Mouse (Mus musculus) forebrain, embryonic 15.5 days (tissue): ENCODE measurements at regions not wholly inside any gene's neighbourhood (a gene's known extent, or its start where the extent isn't known, plus 50 kb on each side); places are given as distances from the start of the nearest gene placed in this dataset.
"Not testable (repeated sequence)": the region's sequence is repeated elsewhere in the genome, so short reads cannot be mapped to it uniquely, and the experiment has no call there.

Experiments used
- ATAC-seq: fragments of 200-750 bp; cut with Nextera tagmentation; replicated peaks from 2 replicates; pipeline ENCODE4 v1.8.0; 2017; ENCODE audit warnings: mild to moderate bottlenecking, moderate TSS enrichment, moderate library complexity
- H3K27ac ChIP-seq: fragments of 300-500 bp; sonication (generic); replicated peaks from 2 replicates; pipeline ENCODE4 v1.5.1; 2015; ENCODE audit warnings: mild to moderate bottlenecking, inconsistent platforms
- H3K27me3 ChIP-seq: fragments of 300-500 bp; sonication (generic); 2 replicates; pipeline ENCODE4 v1.6.1; 2015; ENCODE audit warnings: inconsistent platforms
- H3K36me3 ChIP-seq: fragments of 300-500 bp; sonication (generic); 2 replicates; pipeline ENCODE4 v1.6.1; 2015; ENCODE audit warnings: mild to moderate bottlenecking, inconsistent platforms
- H3K4me1 ChIP-seq: fragments of 300-500 bp; sonication (generic); 2 replicates; pipeline ENCODE4 v1.6.1; 2015; ENCODE audit warnings: inconsistent platforms
- H3K4me2 ChIP-seq: fragments of 300-500 bp; sonication (generic); replicated peaks from 2 replicates; pipeline ENCODE4 v1.6.1; 2015; ENCODE audit warnings: mild to moderate bottlenecking, inconsistent platforms
- H3K4me3 ChIP-seq: fragments of 300-500 bp; sonication (generic); 2 replicates; pipeline ENCODE4 v1.5.1; 2015; ENCODE audit warnings: mild to moderate bottlenecking, inconsistent platforms
- H3K9ac ChIP-seq: fragments of 300-500 bp; sonication (generic); replicated peaks from 2 replicates; pipeline ENCODE4 v1.6.1; 2015; ENCODE audit warnings: mild to moderate bottlenecking, inconsistent platforms
- H3K9me3 ChIP-seq: fragments of 300-500 bp; sonication (generic); 2 replicates; pipeline ENCODE4 v1.6.1; 2016; ENCODE audit warnings: inconsistent platforms
- WGBS: fragments of 180-500 bp; shearing (Covaris S2); methylation state at CpG from one replicate; pipeline ENCODE4 v1.1.7; 2015; ENCODE audit warnings: mixed read lengths; 5-methylcytosine and 5-hydroxymethylcytosine counted together

- H3K36me3 ChIP-seq: no peaks in the 10 kb centered on the region
- no peak overlapping the region for H3K27ac ChIP-seq
- H3K9me3 ChIP-seq: no peaks in the 10 kb centered on the region
- H3K4me2 ChIP-seq: peak overlapping the region; percentile 52
- peak overlapping the region; percentile 22; the same call in 1 of the 2 replicates for H3K9ac ChIP-seq
- WGBS: 1% methylated on average over 15 of the region's 15 CpGs
- ATAC-seq: no peak
- H3K4me3 ChIP-seq: peak overlapping the region; percentile 27
- H3K4me1 ChIP-seq: peaks cover 16% of the 10 kb centered on the region
- peaks cover 8% of the 10 kb centered on the region; the same call in 1 of the 2 replicates for H3K27me3 ChIP-seq
Observed at GRCm38 (mm10) chr2:162867516-162868029, 63.8 kb upstream of the Srsf6 start.

GRCm38 (mm10) chr2:162866613-162867314, 64.6 kb upstream of the Srsf6 start:
- 3% methylated on average over 11 of the region's 11 CpGs for WGBS
- peaks cover 8% of the 10 kb centered on the region; the same call in 1 of the 2 replicates for H3K27me3 ChIP-seq
- no peaks in the 10 kb centered on the region for H3K9me3 ChIP-seq
- H3K4me1 ChIP-seq: peaks cover 16% of the 10 kb centered on the region
- no peak overlapping the region for H3K9ac ChIP-seq
- peak overlapping the region; percentile 52 for H3K4me2 ChIP-seq
- no peak overlapping the region for H3K27ac ChIP-seq
- ATAC-seq: no peak
- no peaks in the 10 kb centered on the region for H3K36me3 ChIP-seq
- H3K4me3 ChIP-seq: peak overlapping the region; percentile 27; the same call in 1 of the 2 replicates

- H3K4me2 ChIP-seq: no peak overlapping the region
- no peak overlapping the region for H3K9ac ChIP-seq
- H3K4me3 ChIP-seq: no peak overlapping the region
- 76% methylated on average over 1 of the region's 1 CpGs for WGBS
- H3K4me1 ChIP-seq: peaks cover 16% of the 10 kb centered on the region
- ATAC-seq: no peak
- no peaks in the 10 kb centered on the region for H3K36me3 ChIP-seq
- H3K27me3 ChIP-seq: peaks cover 8% of the 10 kb centered on the region; the same call in 1 of the 2 replicates
- H3K9me3 ChIP-seq: no peaks in the 10 kb centered on the region
- H3K27ac ChIP-seq: no peak overlapping the region
Observed at GRCm38 (mm10) chr2:162864571-162864970, 66.8 kb upstream of the Srsf6 start.

DNA sequence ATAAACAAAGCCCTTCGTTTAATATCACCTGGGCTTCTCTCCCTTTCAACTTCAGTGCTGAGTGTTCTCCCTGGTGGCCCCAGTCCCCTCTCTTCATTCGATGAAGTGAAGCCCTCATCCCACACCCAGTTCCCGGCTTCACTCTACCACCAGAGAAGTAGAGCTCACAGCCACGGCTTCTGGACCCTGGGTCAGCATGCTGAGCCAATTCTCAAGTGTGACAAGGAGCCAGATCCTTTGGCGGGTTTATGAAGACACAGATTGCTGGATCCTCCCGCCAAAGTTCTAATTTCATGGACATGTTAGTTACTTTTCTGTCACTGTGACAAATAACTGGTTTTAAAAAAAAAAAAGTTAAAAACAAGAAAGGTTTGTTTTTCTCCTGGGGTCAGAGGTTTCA, 76.7 kb upstream of the Srsf6 start:
- WGBS: 78% methylated on average over 6 of the region's 6 CpGs
- no peak overlapping the region for H3K4me3 ChIP-seq

GRCm38 (mm10) chr2:162853576-162853975, 77.8 kb upstream of the Srsf6 start:
- WGBS: 38% methylated on average over 7 of the region's 7 CpGs
- Histone ChIP-seq H3K9ac (no peak overlapping the region), H3K4me1 (peaks cover 11% of the 10 kb centered on the region), H3K9me3 (no peaks in the 10 kb centered on the region), H3K4me3 (no peak overlapping the region), H3K27ac (no peak overlapping the region), H3K27me3 (peaks cover 4% of the 10 kb centered on the region; the same call in 1 of the 2 replicates), H3K4me2 (no peak overlapping the region), H3K36me3 (no peaks in the 10 kb centered on the region)
- peak; percentile 84 for ATAC-seq

More for the DNA sequence above, 76.7 kb upstream of the Srsf6 start:
- H3K4me1 ChIP-seq: peaks cover 11% of the 10 kb centered on the region
- H3K27ac ChIP-seq: no peak overlapping the region
- H3K9me3 ChIP-seq: no peaks in the 10 kb centered on the region
- no peak for ATAC-seq
- H3K4me2 ChIP-seq: no peak overlapping the region
- peaks cover 4% of the 10 kb centered on the region; the same call in 1 of the 2 replicates for H3K27me3 ChIP-seq
- no peak overlapping the region for H3K9ac ChIP-seq
- H3K36me3 ChIP-seq: no peaks in the 10 kb centered on the region

DNA sequence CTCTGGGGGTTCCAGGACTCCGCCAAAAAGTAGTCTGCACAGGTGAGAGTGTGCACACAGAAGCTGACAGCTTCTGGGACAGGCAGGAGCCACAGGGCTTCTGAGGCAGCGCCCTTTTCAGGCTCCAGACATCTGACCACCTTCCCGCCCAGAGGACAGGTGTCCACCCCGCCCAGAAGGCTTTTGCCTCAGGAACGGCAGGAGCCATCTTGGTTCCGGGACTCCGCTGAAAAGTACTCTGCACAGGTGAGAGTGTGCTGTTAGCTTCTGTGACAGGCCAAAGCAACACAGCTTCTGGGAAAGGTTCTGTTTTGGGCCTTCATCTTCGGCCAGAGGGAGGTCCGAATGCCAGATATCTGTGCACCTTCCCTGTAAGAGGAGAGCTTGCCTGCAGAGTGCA, 89.6 kb upstream of the Srsf6 start:
- ATAC-seq, H3K4me3 ChIP-seq, H3K9me3 ChIP-seq, H3K9ac ChIP-seq, H3K27me3 ChIP-seq, H3K27ac ChIP-seq, H3K4me2 ChIP-seq, H3K4me1 ChIP-seq, H3K36me3 ChIP-seq: not testable (repeated sequence)
- 93% methylated on average over 9 of the region's 9 CpGs for WGBS

GRCm38 (mm10) chr2:162837776-162838175, 93.6 kb upstream of the Srsf6 start:
- Histone ChIP-seq H3K4me3 (no peak overlapping the region), H3K9ac (no peak overlapping the region), H3K4me2 (no peak overlapping the region), H3K9me3 (no peaks in the 10 kb centered on the region), H3K4me1 (no peaks in the 10 kb centered on the region), H3K36me3 (no peaks in the 10 kb centered on the region), H3K27me3 (no peaks in the 10 kb centered on the region), H3K27ac (no peak overlapping the region)
- WGBS: 50% methylated on average over 2 of the region's 2 CpGs
- no peak for ATAC-seq

GRCm38 (mm10) chr2:162833741-162834140, 97.6 kb upstream of the Srsf6 start:
- 24% methylated on average over 6 of the region's 6 CpGs for WGBS
- no peak overlapping the region for H3K4me2 ChIP-seq
- no peaks in the 10 kb centered on the region for H3K9me3 ChIP-seq
- H3K4me3 ChIP-seq: no peak overlapping the region
- no peaks in the 10 kb centered on the region for H3K4me1 ChIP-seq
- no peaks in the 10 kb centered on the region for H3K27me3 ChIP-seq
- no peak overlapping the region for H3K27ac ChIP-seq
- H3K36me3 ChIP-seq: no peaks in the 10 kb centered on the region
- no peak overlapping the region for H3K9ac ChIP-seq
- ATAC-seq: no peak

- no peaks in the 10 kb centered on the region for H3K9me3 ChIP-seq
- 93% methylated on average over 4 of the region's 4 CpGs for WGBS
Observed at GRCm38 (mm10) chr2:162818787-162819186, 112.5 kb upstream of the Srsf6 start.

GRCm38 (mm10) chr2:162814205-162814604, 117.1 kb upstream of the Srsf6 start:
- Histone ChIP-seq H3K9ac (no peak overlapping the region), H3K4me3 (no peak overlapping the region), H3K4me2 (no peak overlapping the region), H3K4me1 (no peaks in the 10 kb centered on the region), H3K27ac (no peak overlapping the region), H3K36me3 (no peaks in the 10 kb centered on the region), H3K9me3 (no peaks in the 10 kb centered on the region), H3K27me3 (no peaks in the 10 kb centered on the region)
- no peak for ATAC-seq
- WGBS: 40% methylated on average over 2 of the region's 2 CpGs

More at GRCm38 (mm10) chr2:162818787-162819186, 112.5 kb upstream of the Srsf6 start:
- Histone ChIP-seq H3K36me3 (no peaks in the 10 kb centered on the region), H3K9ac (no peak overlapping the region), H3K27ac (no peak overlapping the region), H3K4me2 (no peak overlapping the region), H3K27me3 (no peaks in the 10 kb centered on the region), H3K4me1 (no peaks in the 10 kb centered on the region), H3K4me3 (no peak overlapping the region)
- ATAC-seq: no peak

DNA sequence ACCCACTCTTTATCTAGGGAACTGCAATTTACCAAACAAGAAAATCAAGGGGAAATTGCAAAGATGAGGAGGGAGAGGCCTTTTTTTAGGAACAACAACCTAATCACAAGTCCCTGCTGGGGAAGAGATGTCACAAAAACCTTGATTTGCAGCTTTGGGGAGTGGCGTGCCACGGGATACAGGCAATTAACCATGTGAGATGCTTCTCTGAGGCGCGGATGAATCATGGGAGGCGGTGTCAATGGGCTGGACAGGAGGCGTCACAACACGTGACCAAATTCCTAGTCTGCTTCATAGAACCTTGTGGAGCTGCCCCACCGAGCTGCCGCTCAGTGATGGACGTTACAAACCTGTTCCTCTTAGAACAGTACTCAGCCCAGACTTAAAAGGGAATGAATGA, 123.6 kb upstream of the Srsf6 start:
- no peaks in the 10 kb centered on the region for H3K27me3 ChIP-seq
- H3K4me3 ChIP-seq: no peak overlapping the region
- H3K4me2 ChIP-seq: no peak overlapping the region
- ATAC-seq: no peak
- H3K27ac ChIP-seq: no peak overlapping the region
- H3K9ac ChIP-seq: no peak overlapping the region
- H3K9me3 ChIP-seq: no peaks in the 10 kb centered on the region
- WGBS: 88% methylated on average over 10 of the region's 10 CpGs
- H3K36me3 ChIP-seq: no peaks in the 10 kb centered on the region
- H3K4me1 ChIP-seq: no peaks in the 10 kb centered on the region

GRCm38 (mm10) chr2:162796528-162796927, 134.8 kb upstream of the Srsf6 start:
- Histone ChIP-seq H3K36me3 (no peaks in the 10 kb centered on the region), H3K9ac (no peak overlapping the region), H3K4me1 (peaks cover 7% of the 10 kb centered on the region), H3K9me3 (no peaks in the 10 kb centered on the region), H3K27ac (no peak overlapping the region), H3K4me2 (no peak overlapping the region), H3K4me3 (no peak overlapping the region), H3K27me3 (no peaks in the 10 kb centered on the region)
- WGBS: 61% methylated on average over 4 of the region's 4 CpGs
- ATAC-seq: no peak

- H3K27me3 ChIP-seq: no peaks in the 10 kb centered on the region
- H3K36me3 ChIP-seq: no peaks in the 10 kb centered on the region
- no peak for ATAC-seq
- H3K4me1 ChIP-seq: peaks cover 12% of the 10 kb centered on the region
- no peak overlapping the region for H3K4me3 ChIP-seq
- no peaks in the 10 kb centered on the region for H3K9me3 ChIP-seq
- no peak overlapping the region for H3K27ac ChIP-seq
- WGBS: 83% methylated on average over 8 of the region's 8 CpGs
- no peak overlapping the region for H3K9ac ChIP-seq
- H3K4me2 ChIP-seq: no peak overlapping the region
Observed at GRCm38 (mm10) chr2:162794285-162794684, 133.3 kb upstream of the Ptprt start.
